ENCODE assay signal across 29 mouse cellular contexts in the genomic region with DNA sequence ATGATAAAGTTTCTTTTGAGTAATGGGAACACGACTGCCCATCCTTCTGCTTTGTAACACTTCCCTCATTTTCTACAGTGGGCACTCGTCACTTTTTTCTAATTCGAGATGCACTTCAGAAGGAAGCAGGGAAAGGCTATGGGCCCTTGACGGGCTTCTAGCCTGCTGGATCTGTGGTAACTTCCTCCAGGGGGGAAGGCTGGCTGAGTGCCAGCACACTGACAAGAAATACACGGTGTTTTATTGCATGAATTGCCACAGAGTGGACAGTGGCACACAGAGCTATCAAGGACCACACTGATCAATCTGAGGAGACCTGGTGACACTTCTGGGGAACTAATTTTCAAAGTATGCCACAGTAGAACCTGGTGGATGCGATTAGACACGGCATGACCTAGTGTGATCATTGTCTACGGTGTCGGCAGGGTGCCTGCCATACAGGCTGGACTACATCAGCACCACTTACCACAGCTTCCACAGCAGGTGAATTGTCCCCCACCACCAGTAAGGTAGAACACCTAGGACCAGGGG. TPM values are rescaled to one million over a fixed set of nuclear protein-coding genes. Genes with fewer than 3 reads are reported as not detected.
DNase-seq lines count a peak whose midpoint lies in the region; ATAC-seq and TF ChIP-seq lines count a peak whose summit lies in the region.
"Had no signal": no experiment of that assay in that cellular context is flagged by ENCODE, and none has a peak within 500 bp of the region (broad histone marks: within the 10 kb centered on the region; RNA-seq: fewer than 3 reads in every experiment).

No protein-coding gene starts in this region.

- no peak for TF ChIP-seq CTCF in layer of hippocampus, adult 2 months (conservative IDR thresholded peaks at IDR 0.05)

- no peak overlapping the region for H3K4me3 ChIP-seq in layer of hippocampus, adult 2 months
- H3K4me3 ChIP-seq: embryonic facial prominence, embryonic 13.5 days; heart, embryonic 10.5 days; hindbrain, embryonic 12.5 days; intestine, embryonic 15.5 days; limb, embryonic 12.5 days; liver, embryonic 12.5 days; stomach, embryonic 15.5 days had no signal

- ATAC-seq in granulocyte monocyte progenitor cell, adult 5-6 weeks (replicated peaks; ENCODE audit: poor library complexity, severe bottlenecking), result peak; percentile 85
- ATAC-seq in erythroid progenitor cell, adult 5-6 weeks (replicated peaks; ENCODE audit: low FRiP score, poor library complexity, severe bottlenecking), result no peak
- ATAC-seq: forebrain, embryonic 16.5 days; hindbrain, postnatal 0 days; intestine, embryonic 15.5 days; liver, embryonic 12.5 days; midbrain, embryonic 16.5 days had no signal

- H3K27ac ChIP-seq in layer of hippocampus, adult 2 months, result peak overlapping the region; percentile 86; the same call in 1 of the 2 replicates
- H3K27ac ChIP-seq: embryonic facial prominence, embryonic 13.5 days; heart, embryonic 10.5 days; hindbrain, embryonic 12.5 days; hindbrain, postnatal 0 days; intestine, embryonic 15.5 days; limb, embryonic 12.5 days; liver, embryonic 12.5 days; stomach, embryonic 15.5 days had no signal

- no peak for DNase-seq in layer of hippocampus, adult 2 months (ENCODE audit: low spot score in 2 of 2)
- DNase-seq in layer of hippocampus, adult 9-11 months, result no peak
- DNase-seq in testis, postnatal 10 days (ENCODE audit: low spot score), result peak; percentile 36
- no peak for DNase-seq in testis, postnatal 14 days (ENCODE audit: low spot score)
- no peak for DNase-seq in adrenal gland, postnatal 10 days
- DNase-seq: adrenal gland, adult 8-10 months; cerebellum, adult 8-10 months; cerebellum, postnatal 25 days; embryo, embryonic 11 days; heart, postnatal 36 days; kidney, adult 8-10 months; kidney, postnatal 14 days; lung, adult 18-20 months; lung, postnatal 14 days; thymus, adult 18-20 months; thymus, postnatal 25 days had no signal

RNA-seq across cellular contexts. Expression of gene Sla2, which starts 9.5 kb away (rescaled TPM):
- total RNA-seq in layer of hippocampus, adult 2 months (2021), result under 1 TPM; 0.31 to 0.34 TPM
- total RNA-seq in granulocyte monocyte progenitor cell, adult 5-6 weeks (2014; fragmentation: Nextera tagmentation), result not detected in 2 replicates
- 1.1 and 1.2 TPM in 2 replicates for total RNA-seq in granulocyte monocyte progenitor cell, adult 5-6 weeks (2017)
- total RNA-seq in adrenal gland, postnatal 10 days (2021), result under 1 TPM; 0.18 to 0.30 TPM
- total RNA-seq in erythroid progenitor cell, adult 5-6 weeks (2015; ENCODE audit: low replicate concordance), result 0.72 TPM in 1 of 2 replicates, not detected in the other
- 0.26 and 0.68 TPM in 2 replicates for total RNA-seq in erythroid progenitor cell, adult 5-6 weeks (2017; ENCODE audit: low replicate concordance)
- total RNA-seq: gastrocnemius, adult 8-10 months; heart, postnatal 36 days; hindbrain, postnatal 0 days had no signal

RNA-seq across cellular contexts. Expression of gene Rab5if, which starts 33.5 kb away (rescaled TPM):
- 10 to 100 TPM; 89.3 to 92.1 TPM for total RNA-seq in layer of hippocampus, adult 2 months (2021)
- total RNA-seq in granulocyte monocyte progenitor cell, adult 5-6 weeks (2014; fragmentation: Nextera tagmentation), result 308 and 310 TPM in 2 replicates
- 250 and 257 TPM in 2 replicates for total RNA-seq in granulocyte monocyte progenitor cell, adult 5-6 weeks (2017)
- 100 to 1,000 TPM; 277 to 282 TPM for total RNA-seq in adrenal gland, postnatal 10 days (2021)
- 62.7 and 85.9 TPM in 2 replicates for total RNA-seq in erythroid progenitor cell, adult 5-6 weeks (2015; ENCODE audit: low replicate concordance)
- 28.8 and 48.1 TPM in 2 replicates for total RNA-seq in erythroid progenitor cell, adult 5-6 weeks (2017; ENCODE audit: low replicate concordance)

RNA-seq across cellular contexts. Expression of gene 4930518I15Rik, which starts 38.7 kb away (rescaled TPM):
- total RNA-seq in layer of hippocampus, adult 2 months (2021), result 1 to 10 TPM; 3.4 to 4.7 TPM
- 0.43 and 1.1 TPM in 2 replicates for total RNA-seq in granulocyte monocyte progenitor cell, adult 5-6 weeks (2014; fragmentation: Nextera tagmentation)
- 0.41 and 0.47 TPM in 2 replicates for total RNA-seq in granulocyte monocyte progenitor cell, adult 5-6 weeks (2017)
- 1 to 10 TPM; 2.0 to 4.0 TPM for total RNA-seq in adrenal gland, postnatal 10 days (2021)
- 3.2 TPM in 1 of 2 replicates, not detected in the other for total RNA-seq in erythroid progenitor cell, adult 5-6 weeks (2015; ENCODE audit: low replicate concordance)
- total RNA-seq in erythroid progenitor cell, adult 5-6 weeks (2017; ENCODE audit: low replicate concordance), result 3.9 and 4.0 TPM in 2 replicates

RNA-seq across cellular contexts. Expression of gene Tgif2, which starts 56.6 kb away (rescaled TPM):
- total RNA-seq in layer of hippocampus, adult 2 months (2021), result 1 to 10 TPM in 1 of 2 experiments, under 1 TPM in 1; 0.77 to 1.4 TPM
- 5.3 and 13.0 TPM in 2 replicates for total RNA-seq in granulocyte monocyte progenitor cell, adult 5-6 weeks (2014; fragmentation: Nextera tagmentation)
- 11.8 and 13.4 TPM in 2 replicates for total RNA-seq in granulocyte monocyte progenitor cell, adult 5-6 weeks (2017)
- total RNA-seq in adrenal gland, postnatal 10 days (2021), result 1 to 10 TPM; 8.1 to 9.7 TPM
- 2.2 and 3.8 TPM in 2 replicates for total RNA-seq in erythroid progenitor cell, adult 5-6 weeks (2015; ENCODE audit: low replicate concordance)
- 1.9 and 18.2 TPM in 2 replicates for total RNA-seq in erythroid progenitor cell, adult 5-6 weeks (2017; ENCODE audit: low replicate concordance)
